ENCODE assay signal across 9 mouse cellular contexts in the genomic region with DNA sequence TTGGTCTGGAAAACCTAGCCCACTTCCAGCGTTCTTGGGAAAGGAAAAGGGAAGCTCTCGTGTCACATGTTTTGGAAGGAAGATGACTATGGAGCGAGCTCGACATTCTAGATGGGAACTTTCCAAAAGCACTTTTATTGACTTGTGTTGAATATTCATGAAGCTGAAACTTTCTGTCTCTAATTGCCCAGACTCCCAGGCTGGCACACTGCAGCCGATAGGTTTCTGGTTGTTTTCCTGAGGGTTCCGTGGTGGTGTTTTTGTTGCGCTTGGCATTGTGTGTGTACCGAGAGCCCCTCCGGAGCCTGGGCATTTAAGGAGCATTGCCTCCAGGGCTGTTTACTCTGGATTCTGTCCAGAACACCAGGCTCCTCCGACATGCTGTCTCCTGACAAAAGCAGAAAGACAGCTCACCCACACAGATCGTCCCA.
DNase-seq lines count a peak whose midpoint lies in the region; ATAC-seq lines count a peak whose summit lies in the region.
"Had no signal": no experiment of that assay in that cellular context is flagged by ENCODE, and none has a peak within 500 bp of the region (broad histone marks: within the 10 kb centered on the region; RNA-seq: fewer than 3 reads in every experiment).

No protein-coding gene starts in this region.

- peak; percentile 56 to 62 for DNase-seq in cerebellum, postnatal 10 days
- DNase-seq in cerebellum, postnatal 36 days = no peak
- no peak for DNase-seq in midbrain, embryonic 10.5 days (ENCODE audit: low spot score)
- DNase-seq in spleen, postnatal 36 days (ENCODE audit: low spot score in 2 of 2) = no peak
- DNase-seq: B cell, adult 2 months had no signal

- no peaks in the 10 kb centered on the region for H3K36me3 ChIP-seq in midbrain, embryonic 13.5 days
- H3K36me3 ChIP-seq in midbrain, embryonic 10.5 days = no peaks in the 10 kb centered on the region
- H3K36me3 ChIP-seq in hindbrain, embryonic 16.5 days (ENCODE audit: control insufficient read depth, insufficient read depth, low read length) = no peaks in the 10 kb centered on the region
- H3K36me3 ChIP-seq in limb, embryonic 13.5 days = no peaks in the 10 kb centered on the region

- no peak overlapping the region for H3K9ac ChIP-seq in midbrain, embryonic 13.5 days (replicated peaks)
- no peak overlapping the region for H3K9ac ChIP-seq in hindbrain, embryonic 16.5 days (ENCODE audit: low read depth, low read length)
- H3K9ac ChIP-seq in limb, embryonic 13.5 days = no peak overlapping the region

- no peaks in the 10 kb centered on the region for H3K27me3 ChIP-seq in midbrain, embryonic 13.5 days
- H3K27me3 ChIP-seq in midbrain, embryonic 10.5 days (ENCODE audit: low read depth, poor library complexity, severe bottlenecking) = no peaks in the 10 kb centered on the region
- H3K27me3 ChIP-seq in hindbrain, embryonic 16.5 days (replicated peaks; ENCODE audit: control insufficient read depth, insufficient read depth, low read length) = no peaks in the 10 kb centered on the region
- H3K27me3 ChIP-seq in limb, embryonic 13.5 days = no peaks in the 10 kb centered on the region; the same call in 1 of the 2 replicates

- no peak overlapping the region for H3K27ac ChIP-seq in midbrain, embryonic 13.5 days
- H3K27ac ChIP-seq in midbrain, embryonic 10.5 days (replicated peaks) = no peak overlapping the region
- no peak overlapping the region for H3K27ac ChIP-seq in hindbrain, embryonic 16.5 days (ENCODE audit: low read depth, low read length)
- H3K27ac ChIP-seq in limb, embryonic 13.5 days = no peak overlapping the region

- H3K4me2 ChIP-seq in midbrain, embryonic 13.5 days (replicated peaks) = no peak overlapping the region
- H3K4me2 ChIP-seq in hindbrain, embryonic 16.5 days (ENCODE audit: low read length) = no peak overlapping the region
- H3K4me2 ChIP-seq in limb, embryonic 13.5 days (replicated peaks) = peak overlapping the region; percentile 34

- ATAC-seq in midbrain, embryonic 13.5 days = peak; percentile 55; the same call in 1 of the 2 replicates
- ATAC-seq in hindbrain, embryonic 16.5 days = peak; percentile 83
- ATAC-seq in limb, embryonic 13.5 days (ENCODE audit: low FRiP score, low read depth) = no peak
- no peak for ATAC-seq in erythroid progenitor cell, adult 5-6 weeks (replicated peaks; ENCODE audit: low FRiP score, poor library complexity, severe bottlenecking)

- H3K9me3 ChIP-seq in midbrain, embryonic 13.5 days = no peaks in the 10 kb centered on the region
- H3K9me3 ChIP-seq in midbrain, embryonic 10.5 days (replicated peaks) = no peaks in the 10 kb centered on the region
- H3K9me3 ChIP-seq in hindbrain, embryonic 16.5 days (ENCODE audit: control insufficient read depth, low read length) = no peaks in the 10 kb centered on the region
- H3K9me3 ChIP-seq in limb, embryonic 13.5 days = no peaks in the 10 kb centered on the region

- WGBS in midbrain, embryonic 13.5 days = 63% methylated on average over 11 of the region's 11 CpGs
- WGBS in midbrain, embryonic 10.5 days = 84% methylated on average over 11 of the region's 11 CpGs
- WGBS in hindbrain, embryonic 16.5 days = 32% methylated on average over 11 of the region's 11 CpGs
- 38% methylated on average over 11 of the region's 11 CpGs for WGBS in limb, embryonic 13.5 days

- H3K4me1 ChIP-seq in midbrain, embryonic 13.5 days (replicated peaks) = peaks cover 4% of the 10 kb centered on the region; the same call in 1 of the 2 replicates
- 0 out of 2 replicates have a peak, but pooled peaks cover 8% of the 10 kb centered on the region for H3K4me1 ChIP-seq in midbrain, embryonic 10.5 days
- peaks cover 7% of the 10 kb centered on the region; the same call in 1 of the 2 replicates for H3K4me1 ChIP-seq in hindbrain, embryonic 16.5 days (ENCODE audit: control insufficient read depth, insufficient read depth, low read depth, low read length)
- H3K4me1 ChIP-seq in limb, embryonic 13.5 days = peaks cover 46% of the 10 kb centered on the region

- no peak overlapping the region for H3K4me3 ChIP-seq in midbrain, embryonic 13.5 days (replicated peaks)
- no peak overlapping the region for H3K4me3 ChIP-seq in midbrain, embryonic 10.5 days
- H3K4me3 ChIP-seq in hindbrain, embryonic 16.5 days (ENCODE audit: low read length) = no peak overlapping the region
- H3K4me3 ChIP-seq in limb, embryonic 13.5 days = no peak overlapping the region

Comparison
In these comparisons a context has a peak if more than half of its experiments do, and no peak if none do; other contexts are left out.
1. DNase-seq: peak in cerebellum, postnatal 10 days (2 of 2); none in cerebellum, postnatal 36 days (0 of 2), midbrain, embryonic 10.5 days (single experiment) and spleen, postnatal 36 days (0 of 2).
2. ATAC-seq: peak in midbrain, embryonic 13.5 days (single experiment) and hindbrain, embryonic 16.5 days (single experiment); none in limb, embryonic 13.5 days (single experiment) and erythroid progenitor cell, adult 5-6 weeks (single experiment).